Mouse (Mus musculus) myocyte (in vitro differentiated cells): ENCODE data around the gene Pdcd4. TPM values are rescaled to one million over a fixed set of nuclear protein-coding genes. Genes with fewer than 3 reads are reported as not detected.
"Not testable (repeated sequence)": the region's sequence is repeated elsewhere in the genome, so short reads cannot be mapped to it uniquely, and the experiment has no call there.

Source experiments
- H3K27me3 ChIP-seq: one replicate; pipeline ENCODE4 v1.6.1; 2011; ENCODE audit not compliant: control insufficient read depth, insufficient read depth, insufficient read length
- H3K36me3 ChIP-seq: one replicate; pipeline ENCODE4 v1.6.1; 2011; ENCODE audit not compliant: control insufficient read depth, insufficient read depth
- H3K4me2 ChIP-seq: one replicate; pipeline ENCODE4 v1.6.1; 2011; ENCODE audit warnings: low read depth, control low read depth
- H3K4me3 ChIP-seq: one replicate; pipeline ENCODE4 v1.5.1; 2011; ENCODE audit warnings: mild to moderate bottlenecking, control low read depth, moderate library complexity
- H3K79me2 ChIP-seq: one replicate; pipeline ENCODE4 v1.6.1; 2011; ENCODE audit not compliant: control insufficient read depth, insufficient read depth
- H3ac ChIP-seq: one replicate; pipeline ENCODE4 v1.6.1; 2011; ENCODE audit not compliant: control insufficient read depth, insufficient read length
- CEBPB ChIP-seq: IDR thresholded peaks from 2 replicates; pipeline ENCODE4 v1.6.1; 2011; ENCODE audit warnings: mild to moderate bottlenecking, moderate library complexity; ENCODE audit not compliant: poor library complexity, insufficient read depth, severe bottlenecking
- E2F4 ChIP-seq: IDR thresholded peaks from one replicate; pipeline ENCODE4 v1.6.1; 2011; ENCODE audit warnings: mild to moderate bottlenecking, control low read depth, moderate library complexity; ENCODE audit not compliant: insufficient read depth
- MAX ChIP-seq: IDR thresholded peaks from one replicate; pipeline ENCODE4 v1.6.1; 2011; ENCODE audit warnings: low read depth, mild to moderate bottlenecking, control low read depth
- MYOD1 ChIP-seq, 3 experiments: IDR thresholded peaks; one replicate each; pipeline ENCODE4 v1.6.1; 2011; ENCODE audit warnings: control low read depth in 2 of 3, low read depth in 2 of 3, mild to moderate bottlenecking in 2 of 3, moderate library complexity in 1 of 3; ENCODE audit not compliant: insufficient read length in 2 of 3, control insufficient read depth in 1 of 3
- MYOG ChIP-seq, 3 experiments: IDR thresholded peaks; one replicate each; pipeline ENCODE4 v1.6.1; 2011; ENCODE audit warnings: control low read depth in 2 of 3, low read depth in 2 of 3, mild to moderate bottlenecking in 2 of 3; ENCODE audit not compliant: insufficient read length in 2 of 3, control insufficient read depth in 1 of 3, insufficient read depth in 1 of 3
- POLR2A ChIP-seq: IDR thresholded peaks from one replicate; pipeline ENCODE4 v1.6.1; 2011; ENCODE audit warnings: low read depth, mild to moderate bottlenecking, control low read depth, moderate library complexity; ENCODE audit not compliant: insufficient read length
- POLR2AphosphoS2 ChIP-seq: IDR thresholded peaks from one replicate; pipeline ENCODE4 v1.6.1; 2011; ENCODE audit warnings: low read depth, control low read depth; ENCODE audit not compliant: insufficient read length
- REST ChIP-seq: IDR thresholded peaks from one replicate; pipeline ENCODE4 v1.6.1; 2011; ENCODE audit warnings: mild to moderate bottlenecking, control low read depth, moderate library complexity; ENCODE audit not compliant: insufficient read depth, insufficient read length
- SRF ChIP-seq: IDR thresholded peaks from one replicate; pipeline ENCODE4 v1.6.1; 2011; ENCODE audit warnings: low read depth; ENCODE audit not compliant: control insufficient read depth, insufficient read length
- TCF12 ChIP-seq: IDR thresholded peaks from one replicate; pipeline ENCODE4 v1.6.1; 2011; ENCODE audit warnings: mild to moderate bottlenecking, control low read depth; ENCODE audit not compliant: poor library complexity, insufficient read depth, severe bottlenecking
- TCF3 ChIP-seq: IDR thresholded peaks from one replicate; pipeline ENCODE4 v1.6.1; 2011; ENCODE audit warnings: low read depth, control low read depth; ENCODE audit not compliant: insufficient read length
- USF1 ChIP-seq: IDR thresholded peaks from one replicate; pipeline ENCODE4 v1.6.1; 2011; ENCODE audit warnings: low read depth, mild to moderate bottlenecking, control low read depth, moderate library complexity
- polyA plus RNA-seq: library from polyadenylated mRNA; unstranded; fragments of >200 nt; fragmentation: generic; extraction: Trizol; gene quantifications from one replicate; pipeline ENCODE4 v1.2.1, GENCODE M21; 2012; ENCODE audit warnings: missing spikeins

The Pdcd4 gene
- polyA plus RNA-seq, 1 experiment: 8.4 TPM

DNA sequence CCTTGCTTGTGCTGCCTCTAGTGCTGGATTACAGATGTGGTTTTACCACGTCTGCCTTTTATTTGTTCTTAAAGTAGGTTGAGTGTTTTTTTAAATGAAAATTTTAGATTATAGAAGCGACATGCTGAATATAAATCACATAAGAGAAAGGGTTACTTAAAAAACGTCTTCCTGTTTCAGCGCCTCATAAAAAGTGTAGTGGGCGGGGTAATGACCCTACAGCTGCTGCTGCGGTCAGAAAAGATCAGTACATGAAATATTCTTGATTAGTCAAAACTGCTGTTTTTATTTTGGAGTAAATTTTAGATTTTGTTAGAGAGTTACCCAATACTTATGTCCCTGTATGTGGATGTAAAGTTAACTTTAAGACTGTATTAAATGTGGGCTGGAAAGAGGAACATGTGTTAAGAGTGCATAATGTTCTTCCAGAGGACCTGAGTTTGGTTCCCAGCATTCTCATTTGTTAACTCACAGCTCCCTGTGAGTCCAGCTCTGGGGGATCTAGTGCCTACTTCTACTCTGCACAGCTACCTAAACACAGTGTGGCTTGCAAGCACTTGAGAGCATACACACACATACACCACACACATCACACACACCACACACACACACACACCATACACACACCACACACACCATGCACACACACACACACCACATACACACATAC lies 14.1 kb downstream of the Pdcd4 start:
- Histone ChIP-seq H3K27me3 (no peaks in the 10 kb centered on the region), H3K4me2 (peak overlapping the region; percentile 88), H3K4me3 (peak overlapping the region; percentile 41), H3ac (no peak overlapping the region), H3K36me3 (no peaks in the 10 kb centered on the region), H3K79me2 (peaks cover 3% of the 10 kb centered on the region)
- TF ChIP-seq POLR2AphosphoS2 (no peak), MYOG (IDR thresholded peaks at IDR 0.05; ENCODE audit: control insufficient read depth in 1 of 3, insufficient read depth in 1 of 3, insufficient read length in 2 of 3, low read depth in 2 of 3) (peak in 1 of 3 experiments; percentile 12), POLR2A (peak; percentile 10), TCF12 (peak; percentile 14), MYOD1 (IDR thresholded peaks at IDR 0.05; ENCODE audit: control insufficient read depth in 1 of 3, insufficient read length in 2 of 3, low read depth in 2 of 3) (peak; percentile 21 to 45 (median 39))

DNA sequence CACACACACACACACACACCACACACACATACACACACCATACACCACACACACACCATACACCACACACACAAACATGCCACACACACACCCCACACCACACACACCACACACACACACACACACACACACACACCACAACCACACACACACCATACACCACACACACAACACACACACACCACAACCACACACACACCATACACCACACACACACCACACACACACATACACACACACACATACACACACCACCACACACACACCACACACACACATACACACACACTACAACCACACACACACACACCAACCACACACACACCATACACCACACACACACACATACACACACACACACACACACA lies 14.7 kb downstream of the Pdcd4 start:
- H3ac ChIP-seq, H3K27me3 ChIP-seq, H3K79me2 ChIP-seq, H3K4me3 ChIP-seq, H3K36me3 ChIP-seq: not testable (repeated sequence)
- H3K4me2 ChIP-seq: peak overlapping the region; percentile 88
- TF ChIP-seq POLR2A: peak; percentile 8

DNA sequence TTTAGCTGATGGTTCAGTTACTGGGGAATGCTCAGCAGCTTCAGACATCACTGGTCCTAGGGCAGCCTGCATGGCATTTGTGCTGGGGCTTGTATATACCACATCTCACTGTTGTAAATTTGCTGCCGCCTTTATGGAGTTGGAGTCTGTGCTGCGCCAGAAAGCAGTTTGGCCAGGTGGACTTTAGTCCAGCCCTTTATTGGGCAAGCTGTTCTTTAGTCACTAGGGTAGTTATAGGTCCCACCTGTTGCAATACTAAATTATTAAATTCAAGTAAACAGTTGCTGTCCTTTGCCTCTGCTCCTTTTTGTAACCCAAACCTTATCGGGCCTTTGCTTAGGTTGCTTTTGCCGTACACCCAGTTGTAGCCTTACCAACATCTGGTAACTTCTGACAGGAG lies 22.9 kb downstream of the Pdcd4 start:
- H3K4me3 ChIP-seq: no peak overlapping the region
- no peak overlapping the region for H3K4me2 ChIP-seq
- TF ChIP-seq MYOG (IDR thresholded peaks at IDR 0.05; ENCODE audit: control insufficient read depth in 1 of 3, insufficient read depth in 1 of 3, insufficient read length in 2 of 3, low read depth in 2 of 3) (no peak), SRF (no peak), E2F4 (no peak), POLR2AphosphoS2 (no peak), REST (no peak), TCF3 (no peak)
- H3K79me2 ChIP-seq: no peaks in the 10 kb centered on the region
- no peaks in the 10 kb centered on the region for H3K27me3 ChIP-seq
- H3ac ChIP-seq: no peak overlapping the region
- H3K36me3 ChIP-seq: peaks cover 16% of the 10 kb centered on the region

DNA sequence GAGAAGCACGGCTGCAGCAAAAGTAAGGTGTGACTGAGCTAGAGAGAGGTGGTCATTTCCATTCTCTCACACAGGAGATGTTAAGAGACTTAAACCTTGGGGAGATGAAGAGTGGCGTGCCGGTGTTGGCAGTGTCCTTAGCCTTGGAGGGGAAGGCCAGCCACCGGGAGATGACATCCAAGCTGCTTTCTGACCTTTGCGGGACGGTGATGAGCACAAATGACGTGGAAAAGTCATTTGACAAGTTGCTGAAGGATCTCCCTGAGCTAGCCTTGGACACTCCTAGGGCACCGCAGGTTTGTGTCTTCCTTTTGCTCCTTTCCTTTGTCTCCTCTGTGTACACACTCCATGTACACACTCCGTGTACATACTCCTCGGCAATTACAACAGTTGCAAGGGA lies 27.5 kb downstream of the Pdcd4 start:
- H3K36me3 ChIP-seq: peaks cover 17% of the 10 kb centered on the region
- H3K4me2 ChIP-seq: no peak overlapping the region
- no peak for TF ChIP-seq POLR2AphosphoS2
- no peak for TF ChIP-seq TCF12
- no peak for TF ChIP-seq USF1
- TF ChIP-seq TCF3: no peak
- no peak for TF ChIP-seq MYOD1 (IDR thresholded peaks at IDR 0.05; ENCODE audit: control insufficient read depth in 1 of 3, insufficient read length in 2 of 3, low read depth in 2 of 3)
- TF ChIP-seq REST: no peak
- no peak for TF ChIP-seq MAX
- no peak for TF ChIP-seq CEBPB
- TF ChIP-seq SRF: no peak
- no peak for TF ChIP-seq E2F4
- TF ChIP-seq POLR2A: no peak
- TF ChIP-seq MYOG (IDR thresholded peaks at IDR 0.05; ENCODE audit: control insufficient read depth in 1 of 3, insufficient read depth in 1 of 3, insufficient read length in 2 of 3, low read depth in 2 of 3): no peak
- no peaks in the 10 kb centered on the region for H3K79me2 ChIP-seq
- no peak overlapping the region for H3K4me3 ChIP-seq
- no peak overlapping the region for H3ac ChIP-seq
- no peaks in the 10 kb centered on the region for H3K27me3 ChIP-seq

DNA sequence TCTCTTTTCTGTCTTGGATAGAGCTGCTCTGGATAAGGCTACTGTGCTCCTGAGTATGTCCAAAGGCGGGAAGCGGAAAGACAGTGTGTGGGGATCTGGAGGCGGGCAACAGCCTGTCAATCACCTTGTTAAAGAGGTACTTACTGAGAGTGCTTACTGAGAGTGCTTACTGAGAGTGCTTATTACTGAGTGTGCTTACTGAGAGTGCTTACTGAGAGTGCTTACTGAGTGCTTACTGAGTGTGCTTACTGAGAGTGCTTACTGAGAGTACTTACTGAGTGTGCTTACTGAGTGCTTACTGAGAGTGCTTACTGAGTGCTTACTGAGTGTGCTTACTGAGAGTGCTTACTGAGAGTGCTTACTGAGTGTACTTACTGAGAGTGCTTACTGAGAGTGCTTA lies 30.0 kb downstream of the Pdcd4 start:
- H3K4me3 ChIP-seq, H3K79me2 ChIP-seq, H3ac ChIP-seq, H3K4me2 ChIP-seq, H3K27me3 ChIP-seq: not testable (repeated sequence)
- peaks cover 20% of the 10 kb centered on the region for H3K36me3 ChIP-seq

DNA sequence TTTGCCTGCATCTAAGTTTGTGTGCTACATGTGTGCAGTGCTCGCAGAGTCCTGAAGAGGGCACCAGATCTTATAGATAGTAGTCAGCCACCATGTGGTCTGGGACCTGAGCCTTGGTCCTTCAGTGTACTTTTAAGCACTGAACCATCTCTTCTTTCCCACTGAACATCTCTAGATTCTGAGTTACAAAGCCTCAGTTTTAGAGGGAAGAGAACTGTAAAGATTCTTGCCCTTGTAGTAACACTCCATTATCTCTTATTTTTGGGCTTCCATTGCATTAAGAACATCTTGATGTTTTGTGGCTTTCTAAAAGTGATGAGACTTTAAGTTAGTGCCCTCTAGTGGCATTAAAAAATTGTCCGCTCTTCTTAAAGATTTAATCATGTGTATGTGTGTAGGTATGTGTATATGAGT lies 33.3 kb downstream of the Pdcd4 start:
- H3ac ChIP-seq: no peak overlapping the region
- no peak overlapping the region for H3K4me2 ChIP-seq
- TF ChIP-seq SRF (no peak), MYOD1 (IDR thresholded peaks at IDR 0.05; ENCODE audit: control insufficient read depth in 1 of 3, insufficient read length in 2 of 3, low read depth in 2 of 3) (no peak), POLR2A (no peak), USF1 (no peak)
- H3K36me3 ChIP-seq: peaks cover 21% of the 10 kb centered on the region
- H3K79me2 ChIP-seq: no peaks in the 10 kb centered on the region
- H3K27me3 ChIP-seq: no peaks in the 10 kb centered on the region
- no peak overlapping the region for H3K4me3 ChIP-seq
